Mouse (Mus musculus): ENCODE data around the gene Lhx8. TPM values are rescaled to one million over a fixed set of nuclear protein-coding genes. Genes with fewer than 3 reads are reported as not detected.

The Lhx8 gene
- polyA plus RNA-seq, 1 experiment from 2014 or later = 19.8 TPM

DNA sequence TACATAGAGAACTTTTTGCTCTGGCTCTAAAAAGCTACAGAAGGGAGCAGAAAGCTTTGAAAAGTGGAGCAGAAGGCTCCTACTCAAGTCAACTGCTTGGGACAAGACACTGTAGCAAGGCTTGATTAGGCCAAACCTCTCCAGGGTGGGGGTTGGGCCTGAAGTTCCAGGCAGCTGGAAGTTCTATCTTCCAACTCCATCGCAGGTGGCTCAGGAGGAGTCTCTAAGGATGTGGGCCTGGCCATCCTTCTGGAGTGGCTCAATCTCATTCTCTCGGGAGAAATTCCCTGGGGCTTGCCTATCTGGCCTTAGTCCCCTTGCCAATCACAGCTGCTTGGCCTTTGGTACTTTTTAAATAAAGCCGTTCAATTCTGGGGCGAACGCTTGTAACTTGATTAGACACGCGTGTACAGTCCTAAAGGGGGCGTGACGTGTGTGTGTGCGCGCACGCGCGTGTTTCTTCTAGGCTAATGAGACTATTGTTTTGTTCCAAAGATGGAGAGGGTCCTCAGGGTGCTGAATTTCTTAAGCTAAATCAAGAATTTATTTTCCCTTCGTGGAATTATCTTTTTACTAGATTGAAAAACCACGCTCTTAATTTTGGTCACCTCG lies 9.3 kb upstream of the Lhx8 start:
- Histone ChIP-seq H3K4me3 (ENCODE audit: low read depth, low read length) (no peak overlapping the region), H3K4me1 (replicated peaks; ENCODE audit: control insufficient read depth, insufficient read depth, low read length) (no peaks in the 10 kb centered on the region), H3K27me3 (ENCODE audit: control insufficient read depth, insufficient read depth, low read length) (peaks cover 20% of the 10 kb centered on the region), H3K9me3 (ENCODE audit: control insufficient read depth, low read length) (no peaks in the 10 kb centered on the region), H3K9ac (ENCODE audit: low read length) (no peak overlapping the region), H3K27ac (ENCODE audit: low read depth, low read length) (no peak overlapping the region), H3K36me3 (ENCODE audit: control insufficient read depth, insufficient read depth, low read length) (no peaks in the 10 kb centered on the region), H3K4me2 (ENCODE audit: low read depth, low read length, severe bottlenecking) (no peak overlapping the region)
- DNase-seq (ENCODE audit: low spot score) (no peak), ATAC-seq (replicated peaks; ENCODE audit: low FRiP score) (no peak)
- WGBS = 86% methylated on average over 17 of the region's 17 CpGs

- Histone ChIP-seq H3K27me3 (ENCODE audit: control insufficient read depth, insufficient read depth, low read length) (peaks cover 62% of the 10 kb centered on the region), H3K4me3 (ENCODE audit: low read depth, low read length) (no peak overlapping the region), H3K36me3 (ENCODE audit: control insufficient read depth, insufficient read depth, low read length) (no peaks in the 10 kb centered on the region), H3K27ac (ENCODE audit: low read depth, low read length) (no peak overlapping the region), H3K9me3 (ENCODE audit: control insufficient read depth, low read length) (no peaks in the 10 kb centered on the region), H3K9ac (ENCODE audit: low read length) (no peak overlapping the region), H3K4me2 (ENCODE audit: low read depth, low read length, severe bottlenecking) (no peak overlapping the region), H3K4me1 (replicated peaks; ENCODE audit: control insufficient read depth, insufficient read depth, low read length) (peaks cover 12% of the 10 kb centered on the region)
- WGBS = 3% methylated on average over 10 of the region's 10 CpGs
- DNase-seq (ENCODE audit: low spot score) (peak; percentile 51), ATAC-seq (replicated peaks; ENCODE audit: low FRiP score) (no peak)
These were observed 4.3 kb upstream of the Lhx8 start for GRCm38 (mm10) chr3:154334806-154335205.

GRCm38 (mm10) chr3:154333401-154333999 lies 3.0 kb upstream of the Lhx8 start:
- Histone ChIP-seq H3K36me3 (ENCODE audit: control insufficient read depth, insufficient read depth, low read length) (no peaks in the 10 kb centered on the region), H3K9me3 (ENCODE audit: control insufficient read depth, low read length) (no peaks in the 10 kb centered on the region), H3K4me2 (ENCODE audit: low read depth, low read length, severe bottlenecking) (no peak overlapping the region), H3K9ac (ENCODE audit: low read length) (no peak overlapping the region), H3K4me1 (replicated peaks; ENCODE audit: control insufficient read depth, insufficient read depth, low read length) (peaks cover 20% of the 10 kb centered on the region), H3K4me3 (ENCODE audit: low read depth, low read length) (no peak overlapping the region), H3K27me3 (ENCODE audit: control insufficient read depth, insufficient read depth, low read length) (peaks cover 70% of the 10 kb centered on the region), H3K27ac (ENCODE audit: low read depth, low read length) (no peak overlapping the region)
- under 1% methylated on average over 16 of the region's 16 CpGs for WGBS
- ATAC-seq (replicated peaks; ENCODE audit: low FRiP score) = no peak
- peak; percentile 51 for DNase-seq (ENCODE audit: low spot score)

DNA sequence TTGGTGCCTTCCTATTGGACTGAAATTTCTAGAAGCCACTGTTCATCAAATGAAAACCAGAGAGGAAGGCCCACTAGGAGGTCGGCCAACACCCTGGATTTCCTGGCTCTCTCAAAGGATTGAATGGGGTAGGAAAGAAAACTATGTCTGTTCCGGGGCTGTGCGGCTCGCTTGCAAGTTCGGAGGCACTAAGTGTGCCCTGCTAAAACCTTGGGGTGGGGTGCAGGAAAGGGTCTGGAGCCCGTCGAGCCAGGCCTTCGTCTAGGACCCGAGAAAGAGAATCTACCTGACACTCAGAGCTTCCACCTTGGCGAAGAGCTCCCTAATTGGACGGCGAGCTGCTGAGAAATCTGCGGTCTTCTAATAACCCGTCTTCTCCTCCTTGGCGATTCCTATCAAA lies 2.5 kb upstream of the Lhx8 start:
- Histone ChIP-seq H3K36me3 (ENCODE audit: control insufficient read depth, insufficient read depth, low read length) (no peaks in the 10 kb centered on the region), H3K4me2 (ENCODE audit: low read depth, low read length, severe bottlenecking) (no peak overlapping the region), H3K4me1 (replicated peaks; ENCODE audit: control insufficient read depth, insufficient read depth, low read length) (peaks cover 23% of the 10 kb centered on the region), H3K9me3 (ENCODE audit: control insufficient read depth, low read length) (no peaks in the 10 kb centered on the region), H3K4me3 (ENCODE audit: low read depth, low read length) (no peak overlapping the region), H3K9ac (ENCODE audit: low read length) (no peak overlapping the region), H3K27ac (ENCODE audit: low read depth, low read length) (no peak overlapping the region), H3K27me3 (ENCODE audit: control insufficient read depth, insufficient read depth, low read length) (peaks cover 75% of the 10 kb centered on the region)
- DNase-seq (ENCODE audit: low spot score) = peak; percentile 52
- under 1% methylated on average over 15 of the region's 15 CpGs for WGBS
- no peak for ATAC-seq (replicated peaks; ENCODE audit: low FRiP score)

GRCm38 (mm10) chr3:154332213-154332530 lies 1.7 kb upstream of the Lhx8 start:
- no peaks in the 10 kb centered on the region for H3K36me3 ChIP-seq (ENCODE audit: control insufficient read depth, insufficient read depth, low read length)
- DNase-seq (ENCODE audit: low spot score) (peak; percentile 66), ATAC-seq (replicated peaks; ENCODE audit: low FRiP score) (no peak)
- no peaks in the 10 kb centered on the region for H3K9me3 ChIP-seq (ENCODE audit: control insufficient read depth, low read length)
- no peak overlapping the region for H3K27ac ChIP-seq (ENCODE audit: low read depth, low read length)
- no peak overlapping the region for H3K9ac ChIP-seq (ENCODE audit: low read length)
- H3K27me3 ChIP-seq (ENCODE audit: control insufficient read depth, insufficient read depth, low read length) = peaks cover 81% of the 10 kb centered on the region
- H3K4me3 ChIP-seq (ENCODE audit: low read depth, low read length) = 0 out of 2 replicates have a peak overlapping the region, but pooled peaks have one; percentile 7
- peak overlapping the region; percentile 24; the same call in 1 of the 2 replicates for H3K4me2 ChIP-seq (ENCODE audit: low read depth, low read length, severe bottlenecking)
- H3K4me1 ChIP-seq (replicated peaks; ENCODE audit: control insufficient read depth, insufficient read depth, low read length) = peaks cover 27% of the 10 kb centered on the region
- under 1% methylated on average over 20 of the region's 20 CpGs for WGBS

GRCm38 (mm10) chr3:154331506-154332212 lies 1.2 kb upstream of the Lhx8 start:
- Histone ChIP-seq H3K4me3 (ENCODE audit: low read depth, low read length) (0 out of 2 replicates have a peak overlapping the region, but pooled peaks have one; percentile 7), H3K36me3 (ENCODE audit: control insufficient read depth, insufficient read depth, low read length) (no peaks in the 10 kb centered on the region), H3K9ac (ENCODE audit: low read length) (no peak overlapping the region), H3K27ac (ENCODE audit: low read depth, low read length) (no peak overlapping the region), H3K27me3 (ENCODE audit: control insufficient read depth, insufficient read depth, low read length) (peaks cover 85% of the 10 kb centered on the region), H3K4me2 (ENCODE audit: low read depth, low read length, severe bottlenecking) (peak overlapping the region; percentile 24; the same call in 1 of the 2 replicates), H3K9me3 (ENCODE audit: control insufficient read depth, low read length) (no peaks in the 10 kb centered on the region), H3K4me1 (replicated peaks; ENCODE audit: control insufficient read depth, insufficient read depth, low read length) (peaks cover 27% of the 10 kb centered on the region)
- ATAC-seq (replicated peaks; ENCODE audit: low FRiP score) (no peak), DNase-seq (ENCODE audit: low spot score) (peak; percentile 61)
- under 1% methylated on average over 21 of the region's 21 CpGs for WGBS

DNA sequence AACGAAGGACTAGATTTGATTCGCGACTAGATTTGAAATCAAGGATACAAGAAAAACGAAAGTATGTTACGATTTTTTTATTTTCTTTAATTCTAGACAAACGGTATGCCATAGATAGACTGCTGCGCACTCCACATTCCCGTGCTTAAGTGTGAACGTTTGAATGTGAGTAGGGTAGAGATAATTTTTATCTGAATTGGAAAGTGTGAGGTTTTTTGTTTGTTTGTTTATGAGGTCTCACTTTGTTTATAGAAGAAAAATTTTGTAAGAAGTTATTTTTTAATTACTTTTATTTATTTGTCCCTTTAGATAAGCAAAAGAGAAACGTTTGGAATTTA lies 513 bp upstream of the Lhx8 start:
- DNase-seq (ENCODE audit: low spot score) = no peak
- no peak for ATAC-seq (replicated peaks; ENCODE audit: low FRiP score)
- no peak overlapping the region for H3K9ac ChIP-seq (ENCODE audit: low read length)
- H3K9me3 ChIP-seq (ENCODE audit: control insufficient read depth, low read length) = no peaks in the 10 kb centered on the region
- H3K36me3 ChIP-seq (ENCODE audit: control insufficient read depth, insufficient read depth, low read length) = no peaks in the 10 kb centered on the region
- H3K27me3 ChIP-seq (ENCODE audit: control insufficient read depth, insufficient read depth, low read length) = peaks cover 84% of the 10 kb centered on the region
- H3K4me1 ChIP-seq (replicated peaks; ENCODE audit: control insufficient read depth, insufficient read depth, low read length) = peaks cover 27% of the 10 kb centered on the region
- no peak overlapping the region for H3K27ac ChIP-seq (ENCODE audit: low read depth, low read length)
- no peak overlapping the region for H3K4me2 ChIP-seq (ENCODE audit: low read depth, low read length, severe bottlenecking)
- no peak overlapping the region for H3K4me3 ChIP-seq (ENCODE audit: low read depth, low read length)
- 1% methylated on average over 10 of the region's 10 CpGs for WGBS

DNA sequence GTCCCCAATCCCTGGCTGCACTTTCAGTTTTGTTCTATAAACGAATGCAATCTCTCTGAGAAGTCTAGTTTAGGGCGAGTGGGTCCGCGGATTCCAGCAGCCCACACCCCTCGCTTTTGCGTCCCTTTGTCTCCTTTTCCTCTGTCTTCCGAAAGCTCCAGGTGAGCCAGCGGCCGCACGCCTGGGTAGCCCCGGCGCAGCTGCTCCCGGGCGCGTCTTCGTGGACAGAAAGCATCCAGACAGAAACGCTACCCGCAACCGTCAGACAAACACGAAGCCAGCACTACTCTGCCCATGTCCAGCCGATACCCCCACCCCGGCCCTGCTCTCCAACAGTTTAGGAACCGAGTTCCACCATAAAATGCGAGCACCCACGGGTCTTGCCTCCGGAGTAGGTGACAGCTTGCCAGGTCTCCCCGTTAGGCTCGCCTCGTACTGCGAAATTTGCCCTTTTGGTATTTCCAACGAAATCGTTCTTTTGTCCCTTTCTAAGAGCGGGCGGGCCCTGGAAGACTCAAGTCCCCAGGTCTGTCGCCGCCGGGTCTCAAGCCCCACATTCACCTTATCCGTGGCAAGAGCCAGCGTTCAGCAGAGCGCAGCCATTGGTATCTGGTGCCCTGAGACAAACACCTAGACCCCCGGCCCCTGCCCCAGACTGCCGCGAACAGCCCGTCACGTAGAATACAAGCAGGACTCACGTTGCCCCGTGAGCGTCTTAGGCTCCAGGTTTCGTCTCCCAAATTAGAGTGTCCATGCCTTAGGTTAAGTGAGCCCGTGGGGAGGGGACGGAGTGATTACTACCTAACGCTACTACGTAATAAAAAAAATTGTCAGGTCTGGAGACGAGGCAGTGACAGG lies 907 bp downstream of the Lhx8 start:
- DNase-seq (ENCODE audit: low spot score) = peak; percentile 72
- H3K36me3 ChIP-seq (ENCODE audit: control insufficient read depth, insufficient read depth, low read length) = no peaks in the 10 kb centered on the region
- no peaks in the 10 kb centered on the region for H3K9me3 ChIP-seq (ENCODE audit: control insufficient read depth, low read length)
- ATAC-seq (replicated peaks; ENCODE audit: low FRiP score) = no peak
- H3K4me2 ChIP-seq (ENCODE audit: low read depth, low read length, severe bottlenecking) = peak overlapping the region; percentile 88
- peak overlapping the region; percentile 41 for H3K4me3 ChIP-seq (ENCODE audit: low read depth, low read length)
- peaks cover 27% of the 10 kb centered on the region for H3K4me1 ChIP-seq (replicated peaks; ENCODE audit: control insufficient read depth, insufficient read depth, low read length)
- peak overlapping the region; percentile 37; the same call in 1 of the 2 replicates for H3K27ac ChIP-seq (ENCODE audit: low read depth, low read length)
- peak overlapping the region; percentile 35 for H3K9ac ChIP-seq (ENCODE audit: low read length)
- peaks cover 83% of the 10 kb centered on the region for H3K27me3 ChIP-seq (ENCODE audit: control insufficient read depth, insufficient read depth, low read length)
- WGBS = under 1% methylated on average over 54 of the region's 54 CpGs
